Mouse (Mus musculus): ENCODE data around the gene Krtap19-4. TPM values are rescaled to one million over a fixed set of nuclear protein-coding genes. Genes with fewer than 3 reads are reported as not detected.

The Krtap19-4 gene
- total RNA-seq (2022): not detected

GRCm38 (mm10) chr16:88884989-88885388 is at the start of gene Krtap19-4:
TSS of gene Krtap19-4 (minus strand) at chr16:88885089.
- DNase-seq (ENCODE audit: low spot score in 2 of 2): no peak

GRCm38 (mm10) chr16:88932165-88932564 is 47.3 kb upstream of the Krtap19-4 start, which contains the start of gene Krtap19-9b:
TSS of gene Krtap19-9b (minus strand) at chr16:88932265.
- DNase-seq (ENCODE audit: low spot score in 2 of 2): no peak

- DNase-seq (ENCODE audit: low spot score in 2 of 2): no peak
These were observed 11.5 kb upstream of the Krtap19-4 start, which contains the start of gene Krtap19-5 for GRCm38 (mm10) chr16:88896357-88896756. TSS of gene Krtap19-5 (minus strand) at chr16:88896457.

- no peak for DNase-seq (ENCODE audit: low spot score in 2 of 2)
These were observed 2.0 kb upstream of the Krtap19-4 start for GRCm38 (mm10) chr16:88886870-88887269.

GRCm38 (mm10) chr16:88877938-88878337 is 7.0 kb downstream of the Krtap19-4 start, which contains the start of gene Krtap19-3:
TSS of gene Krtap19-3 (minus strand) at chr16:88878038.
- DNase-seq (ENCODE audit: low spot score in 2 of 2): no peak

GRCm38 (mm10) chr16:88874169-88874568 is 10.7 kb downstream of the Krtap19-4 start, which contains the start of gene Krtap19-2:
TSS of gene Krtap19-2 (minus strand) at chr16:88874269.
- DNase-seq (ENCODE audit: low spot score in 2 of 2): no peak

GRCm38 (mm10) chr16:88869311-88869710 is 15.6 kb downstream of the Krtap19-4 start, which contains the start of gene Krtap19-1:
TSS of gene Krtap19-1 (minus strand) at chr16:88869411.
- DNase-seq (ENCODE audit: low spot score in 2 of 2): no peak

- no peak for DNase-seq (ENCODE audit: low spot score in 2 of 2)
These were observed 19.9 kb downstream of the Krtap19-4 start for GRCm38 (mm10) chr16:88864887-88865407.

GRCm38 (mm10) chr16:88851450-88851849 is 33.4 kb downstream of the Krtap19-4 start:
- DNase-seq (ENCODE audit: low spot score in 2 of 2): no peak

- DNase-seq (ENCODE audit: low spot score in 2 of 2): no peak
These were observed 36.3 kb downstream of the Krtap19-4 start for GRCm38 (mm10) chr16:88848558-88848957.

GRCm38 (mm10) chr16:88847363-88847762 is 37.5 kb downstream of the Krtap19-4 start:
- no peak for DNase-seq (ENCODE audit: low spot score in 2 of 2)

Other genes starting within 250 kb of the Krtap19-4 start
- gene Krtap26-1, start 237.3 kb downstream of the Krtap19-4 start, total RNA-seq (2022): not detected
- not detected for gene Krtap27-1, start 213.4 kb downstream of the Krtap19-4 start, total RNA-seq (2022)
- gene 2310061N02Rik, start 177.1 kb downstream of the Krtap19-4 start, total RNA-seq (2022): not detected
- gene Krtap13-1, start 156.2 kb downstream of the Krtap19-4 start, total RNA-seq (2022): not detected
- not detected for gene Krtap13, start 133.5 kb downstream of the Krtap19-4 start, total RNA-seq (2022)
- gene 2310034C09Rik, start 126.2 kb downstream of the Krtap19-4 start, total RNA-seq (2022): not detected
- gene 2310057N15Rik, start 110.9 kb downstream of the Krtap19-4 start, total RNA-seq (2022): not detected
- gene Gm5965, start 107.2 kb downstream of the Krtap19-4 start, total RNA-seq (2022): not detected
- gene Gm20741, start 72.9 kb downstream of the Krtap19-4 start, total RNA-seq (2022): not detected
- gene Krtap15, start 64.9 kb downstream of the Krtap19-4 start, total RNA-seq (2022): not detected
- gene Krtap14, start 58.9 kb downstream of the Krtap19-4 start, total RNA-seq (2022): not detected
- not detected for gene Krtap19-1, start 15.7 kb downstream of the Krtap19-4 start, total RNA-seq (2022)
- not detected for gene Krtap19-2, start 10.8 kb downstream of the Krtap19-4 start, total RNA-seq (2022)
- not detected for gene Krtap19-3, start 7.1 kb downstream of the Krtap19-4 start, total RNA-seq (2022)
- gene Krtap19-5, start 11.4 kb upstream of the Krtap19-4 start, total RNA-seq (2022): not detected
- gene Krtap19-9b, start 47.2 kb upstream of the Krtap19-4 start, total RNA-seq (2022): not detected
- gene Krtap16-3, start 77.8 kb upstream of the Krtap19-4 start, total RNA-seq (2022): not detected
- gene Krtap22-2, start 125.7 kb upstream of the Krtap19-4 start, total RNA-seq (2022): not detected
- gene Gm10229, start 130.2 kb upstream of the Krtap19-4 start, total RNA-seq (2022): not detected
- gene Krtap6-1, start 146.6 kb upstream of the Krtap19-4 start, total RNA-seq (2022): not detected
- not detected for gene Gm10228, start 156.4 kb upstream of the Krtap19-4 start, total RNA-seq (2022)
- gene Krtap6-5, start 162.8 kb upstream of the Krtap19-4 start, total RNA-seq (2022): not detected
- gene 1110025L11Rik, start 178.9 kb upstream of the Krtap19-4 start, total RNA-seq (2022): not detected
- not detected for gene Krtap6-3, start 198.9 kb upstream of the Krtap19-4 start, total RNA-seq (2022)